Mouse (Mus musculus): ENCODE data around the gene Recql. TPM values are rescaled to one million over a fixed set of nuclear protein-coding genes. Genes with fewer than 3 reads are reported as not detected.

Recql gene
- total and polyA plus RNA-seq, 3 experiments, result 39.1 to 48.4 TPM; not detected in 1

- Histone ChIP-seq H3K9ac (ENCODE audit: control insufficient read depth, low read depth, low read length, poor library complexity, severe bottlenecking) (no peak overlapping the region), H3K9me3 (replicated peaks; ENCODE audit: insufficient read depth, low read length) (no peaks in the 10 kb centered on the region), H3K27me3 (ENCODE audit: control insufficient read depth in 1 of 2, insufficient read depth in 2 of 2, low read length in 2 of 2) (no peaks in the 10 kb centered on the region), H3K27ac (ENCODE audit: control insufficient read depth, low read depth, low read length) (no peak overlapping the region), H3K36me3 (ENCODE audit: control insufficient read depth in 1 of 2, insufficient read depth in 2 of 2, low read length in 2 of 2) (peaks cover 0 to 24% of the 10 kb centered on the region in 2 experiments; a peak in 2 of 4 replicates), H3K4me3 (ENCODE audit: control insufficient read depth in 1 of 2, insufficient read depth in 1 of 2, low read depth in 2 of 2, low read length in 2 of 2) (no peak overlapping the region), H3K4me1 (ENCODE audit: control insufficient read depth in 1 of 2, insufficient read depth in 2 of 2, low read length in 2 of 2) (no peaks in the 10 kb centered on the region), H3K79me2 (ENCODE audit: control insufficient read depth, insufficient read depth, low read length, poor library complexity) (no peaks in the 10 kb centered on the region)
- DNase-seq (ENCODE audit: low read depth, low spot score), result no peak
- TF ChIP-seq MEF2A (IDR thresholded peaks at IDR 0.05; ENCODE audit: extremely low read depth, insufficient replicate concordance, low read depth, low read length, poor library complexity, severe bottlenecking) (no peak), ZNF384 (IDR thresholded peaks at IDR 0.05; ENCODE audit: low read depth, low read length) (no peak), HCFC1 (IDR thresholded peaks at IDR 0.05; ENCODE audit: low read depth, low read length) (no peak), MYB (IDR thresholded peaks at IDR 0.05; ENCODE audit: low read depth, low read length) (no peak)
These were observed 17.3 kb downstream of the Recql start for GRCm38 (mm10) chr6:142369568-142369967.

- no peak for TF ChIP-seq POLR2AphosphoS5 (IDR thresholded peaks at IDR 0.05; ENCODE audit: borderline replicate concordance, low read depth, low read length)
- TF ChIP-seq MYB (IDR thresholded peaks at IDR 0.05; ENCODE audit: low read depth, low read length), result no peak
- no peak for TF ChIP-seq KAT2A (conservative IDR thresholded peaks at IDR 0.05; ENCODE audit: low read depth, low read length)
- DNase-seq (ENCODE audit: low read depth, low spot score), result no peak
- no peaks in the 10 kb centered on the region for H3K27me3 ChIP-seq (ENCODE audit: control insufficient read depth in 1 of 2, insufficient read depth in 2 of 2, low read length in 2 of 2)
- H3K36me3 ChIP-seq (ENCODE audit: control insufficient read depth in 1 of 2, insufficient read depth in 2 of 2, low read length in 2 of 2), result peaks cover 0 to 24% of the 10 kb centered on the region in 2 experiments; a peak in 2 of 4 replicates
- H3K27ac ChIP-seq (ENCODE audit: control insufficient read depth, low read depth, low read length), result no peak overlapping the region
- H3K9me3 ChIP-seq (replicated peaks; ENCODE audit: insufficient read depth, low read length), result no peaks in the 10 kb centered on the region
- no peaks in the 10 kb centered on the region for H3K79me2 ChIP-seq (ENCODE audit: control insufficient read depth, insufficient read depth, low read length, poor library complexity)
- no peaks in the 10 kb centered on the region for H3K4me1 ChIP-seq (ENCODE audit: control insufficient read depth in 1 of 2, insufficient read depth in 2 of 2, low read length in 2 of 2)
- H3K9ac ChIP-seq (ENCODE audit: control insufficient read depth, low read depth, low read length, poor library complexity, severe bottlenecking), result no peak overlapping the region
- no peak overlapping the region for H3K4me3 ChIP-seq (ENCODE audit: control insufficient read depth in 1 of 2, insufficient read depth in 1 of 2, low read depth in 2 of 2, low read length in 2 of 2)
These were observed 19.3 kb downstream of the Recql start for GRCm38 (mm10) chr6:142367565-142367964.

- peaks cover 0 to 27% of the 10 kb centered on the region in 2 experiments; a peak in 2 of 4 replicates for H3K36me3 ChIP-seq (ENCODE audit: control insufficient read depth in 1 of 2, insufficient read depth in 2 of 2, low read length in 2 of 2)
These were observed 20.3 kb downstream of the Recql start for GRCm38 (mm10) chr6:142366473-142367018.

More at GRCm38 (mm10) chr6:142366473-142367018, 20.3 kb downstream of the Recql start:
- H3K27me3 ChIP-seq (ENCODE audit: control insufficient read depth in 1 of 2, insufficient read depth in 2 of 2, low read length in 2 of 2), result no peaks in the 10 kb centered on the region
- H3K4me3 ChIP-seq (ENCODE audit: control insufficient read depth in 1 of 2, insufficient read depth in 1 of 2, low read depth in 2 of 2, low read length in 2 of 2), result no peak overlapping the region
- H3K79me2 ChIP-seq (ENCODE audit: control insufficient read depth, insufficient read depth, low read length, poor library complexity), result no peaks in the 10 kb centered on the region
- H3K27ac ChIP-seq (ENCODE audit: control insufficient read depth, low read depth, low read length), result no peak overlapping the region
- DNase-seq (ENCODE audit: low read depth, low spot score), result no peak
- TF ChIP-seq SMC3 (IDR thresholded peaks at IDR 0.05; ENCODE audit: low read depth, low read length), result no peak
- TF ChIP-seq POLR2AphosphoS2 (IDR thresholded peaks at IDR 0.05; ENCODE audit: low read length), result no peak
- TF ChIP-seq ELF1 (IDR thresholded peaks at IDR 0.05; ENCODE audit: low read depth, low read length), result no peak
- TF ChIP-seq POLR2AphosphoS5 (IDR thresholded peaks at IDR 0.05; ENCODE audit: borderline replicate concordance, low read depth, low read length), result no peak
- TF ChIP-seq MXI1 (IDR thresholded peaks at IDR 0.05; ENCODE audit: low read depth, low read length), result no peak
- TF ChIP-seq SIN3A (IDR thresholded peaks at IDR 0.05; ENCODE audit: low read length), result no peak
- no peak for TF ChIP-seq JUND (IDR thresholded peaks at IDR 0.05; ENCODE audit: low read depth, low read length)
- TF ChIP-seq TBP (IDR thresholded peaks at IDR 0.05; ENCODE audit: low read depth, low read length), result no peak
- no peak for TF ChIP-seq MYC (IDR thresholded peaks at IDR 0.05; ENCODE audit: low read depth, low read length)
- no peak for TF ChIP-seq POLR2A (IDR thresholded peaks at IDR 0.05; ENCODE audit: control insufficient read depth in 1 of 2, insufficient read depth in 1 of 2, low read depth in 1 of 2, low read length in 2 of 2, poor library complexity in 1 of 2)
- TF ChIP-seq BHLHE40 (IDR thresholded peaks at IDR 0.05; ENCODE audit: borderline replicate concordance, low read depth, low read length), result no peak
- TF ChIP-seq MEF2A (IDR thresholded peaks at IDR 0.05; ENCODE audit: extremely low read depth, insufficient replicate concordance, low read depth, low read length, poor library complexity, severe bottlenecking), result no peak
- no peak for TF ChIP-seq ETS1 (IDR thresholded peaks at IDR 0.05; ENCODE audit: low read depth, low read length)
- no peaks in the 10 kb centered on the region for H3K9me3 ChIP-seq (replicated peaks; ENCODE audit: insufficient read depth, low read length)
- no peaks in the 10 kb centered on the region for H3K4me1 ChIP-seq (ENCODE audit: control insufficient read depth in 1 of 2, insufficient read depth in 2 of 2, low read length in 2 of 2)
- no peak overlapping the region for H3K9ac ChIP-seq (ENCODE audit: control insufficient read depth, low read depth, low read length, poor library complexity, severe bottlenecking)

Data from MEL (cell line).